Mouse (Mus musculus) lung, adult 2 months (tissue): ENCODE measurements around the gene Fanci.

Experiments
- CTCF ChIP-seq: fragments of 200-500 bp; IDR thresholded peaks from 2 replicates; pipeline ENCODE4 v1.5.1; 2011; ENCODE audit warnings: mild to moderate bottlenecking, low read length, control low read depth; ENCODE audit not compliant: insufficient read depth
- POLR2A ChIP-seq: fragments of 200-500 bp; IDR thresholded peaks from 2 replicates; pipeline ENCODE4 v1.6.1; 2011; ENCODE audit warnings: low read depth, mild to moderate bottlenecking, control low read depth, low read length, borderline replicate concordance; ENCODE audit errors: extremely low read depth

DNA sequence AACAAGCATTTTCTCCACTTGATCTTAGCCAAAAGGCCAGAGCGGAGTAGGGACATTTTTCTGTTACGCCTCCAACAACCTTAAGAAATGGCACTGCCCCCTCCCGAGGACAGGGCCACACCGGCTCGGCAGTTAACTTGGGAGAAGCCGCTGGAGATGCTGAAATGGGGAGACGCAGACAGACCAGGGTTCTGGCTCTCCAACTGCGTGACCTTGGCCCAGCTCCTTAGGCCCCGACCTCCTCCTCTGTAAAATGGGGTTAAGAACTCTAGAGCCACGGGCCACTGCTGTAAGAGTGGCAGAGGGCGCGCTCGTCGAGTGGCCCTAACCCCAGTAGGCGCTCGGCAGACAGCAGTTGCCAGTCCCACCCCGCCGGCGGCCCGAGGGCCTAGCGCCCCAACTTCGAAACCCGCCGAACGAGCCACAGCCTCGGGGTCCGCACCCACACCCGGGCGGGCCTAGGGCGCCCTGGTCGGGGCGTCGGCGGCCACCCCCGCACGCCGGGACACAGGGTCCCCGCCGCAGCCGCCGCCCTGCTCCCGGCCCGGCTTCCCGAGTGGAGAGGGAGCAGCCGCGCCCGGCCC lies 73.8 kb downstream of the Fanci start:
- TF ChIP-seq CTCF = no peak
- TF ChIP-seq POLR2A = peak; percentile 8; the same call in 1 of the 2 replicates
